Mouse (Mus musculus): ENCODE data around the gene Krt6b.

GRCm38 (mm10) chr15:101694207-101694606 lies 14.1 kb upstream of the Krt6b start, which contains the start of gene Krt6a:
- no peak for TF ChIP-seq CTCF (conservative IDR thresholded peaks at IDR 0.05; ENCODE audit: low read length)
- TF ChIP-seq NANOG (IDR thresholded peaks at IDR 0.05; ENCODE audit: borderline replicate concordance, low read length) = no peak
- no peak for TF ChIP-seq POU5F1 (IDR thresholded peaks at IDR 0.05; ENCODE audit: borderline replicate concordance, low read length)
